Mouse (Mus musculus): ENCODE measurements around the gene Gm5849. TPM values are rescaled to one million over a fixed set of nuclear protein-coding genes. Genes with fewer than 3 reads are reported as not detected.

Gm5849 gene
- not detected for polyA plus RNA-seq (2012; fragmentation: generic; extraction: Trizol)

GRCm38 (mm10) chr3:90777776-90778175 lies at the start of gene Gm5849:
Gm5849 (minus strand) TSS chr3:90777876.

GRCm38 (mm10) chr3:90726606-90727005 lies 51.1 kb downstream of the Gm5849 start, which contains the start of gene Pglyrp4:
Pglyrp4 (plus strand) TSS chr3:90726906.

Other genes with a start within 250 kb of the Gm5849 start
- 100 to 1,000 TPM in 1 of 2 experiments, 1 to 10 TPM in 1; 3.9 to 111 TPM for gene S100a16, start 240.6 kb downstream of the Gm5849 start, polyA plus RNA-seq (2012; fragmentation: generic; extraction: Trizol)
- 10 to 100 TPM in 1 of 2 experiments, 1 to 10 TPM in 1; 7.2 to 22.4 TPM for gene S100a3, start 217.3 kb downstream of the Gm5849 start, polyA plus RNA-seq (2012; fragmentation: generic; extraction: Trizol)
- not detected for gene S100a2, start 187.6 kb downstream of the Gm5849 start, polyA plus RNA-seq (2012; fragmentation: generic; extraction: Trizol)
- gene Gm42674, start 176.0 kb downstream of the Gm5849 start, polyA plus RNA-seq (2012; fragmentation: generic; extraction: Trizol): 1 to 10 TPM; 1.2 to 1.6 TPM
- gene S100a4, start 174.1 kb downstream of the Gm5849 start, polyA plus RNA-seq (2012; fragmentation: generic; extraction: Trizol): over 10,000 TPM in 1 of 2 experiments, 1,000 to 10,000 TPM in 1; 5,914 to 20,400 TPM
- gene S100a5, start 169.4 kb downstream of the Gm5849 start, polyA plus RNA-seq (2012; fragmentation: generic; extraction: Trizol): 1 to 10 TPM in 1 of 2 experiments, under 1 TPM in 1; 0.98 to 1.2 TPM
- gene S100a6, start 165.0 kb downstream of the Gm5849 start, polyA plus RNA-seq (2012; fragmentation: generic; extraction: Trizol): 1,000 to 10,000 TPM; 5,353 to 9,678 TPM
- 1 to 10 TPM in 1 of 2 experiments, under 1 TPM in 1; 0.43 to 1.8 TPM for gene S100a7a, start 123.9 kb downstream of the Gm5849 start, polyA plus RNA-seq (2012; fragmentation: generic; extraction: Trizol)
- not detected for gene S100a8, start 108.9 kb downstream of the Gm5849 start, polyA plus RNA-seq (2012; fragmentation: generic; extraction: Trizol)
- gene S100a9, start 82.2 kb downstream of the Gm5849 start, polyA plus RNA-seq (2012; fragmentation: generic; extraction: Trizol): not detected
- gene Pglyrp4, start 51.0 kb downstream of the Gm5849 start, polyA plus RNA-seq (2012; fragmentation: generic; extraction: Trizol): not detected